ENCODE assay signal across 9 mouse cellular contexts in the genomic region with DNA sequence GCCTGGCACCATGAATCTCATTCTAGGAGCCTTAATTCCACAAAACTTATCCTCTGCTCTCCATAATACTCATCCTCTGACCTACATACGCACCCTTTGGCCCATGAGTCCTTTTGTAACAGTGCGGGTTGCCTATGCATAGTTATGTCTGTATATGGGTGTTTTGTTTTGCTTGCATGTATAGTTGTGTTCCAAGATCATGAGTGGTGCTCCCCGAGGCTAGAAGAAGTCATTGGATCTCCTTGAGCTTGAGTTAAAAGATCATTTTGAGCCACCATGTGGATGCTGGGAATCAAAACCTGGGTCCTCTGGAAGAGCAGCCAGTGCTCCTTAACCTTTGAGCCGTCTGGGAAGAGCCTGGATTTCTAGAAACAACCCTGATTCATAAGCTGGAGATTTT. TPM values are rescaled to one million over a fixed set of nuclear protein-coding genes. Genes with fewer than 3 reads are reported as not detected.
DNase-seq lines count a peak whose midpoint lies in the region; ATAC-seq and TF ChIP-seq lines count a peak whose summit lies in the region.
"Not testable (repeated sequence)": the region's sequence is repeated elsewhere in the genome, so short reads cannot be mapped to it uniquely, and the experiment has no call there.
"Had no signal": no experiment of that assay in that cellular context is flagged by ENCODE, and none has a peak within 500 bp of the region (broad histone marks: within the 10 kb centered on the region; RNA-seq: fewer than 3 reads in every experiment).

No protein-coding gene starts in this region.

- not testable (repeated sequence) for H3K4me2 ChIP-seq in hindbrain, embryonic 14.5 days (replicated peaks); liver, postnatal 0 days (ENCODE audit: low read depth, low read length)

- not testable (repeated sequence) for H3K36me3 ChIP-seq in heart, embryonic 10.5 days; hindbrain, embryonic 14.5 days (replicated peaks; ENCODE audit: control insufficient read depth, insufficient read depth); liver, postnatal 0 days (replicated peaks; ENCODE audit: insufficient read depth, low read length)

- TF ChIP-seq EP300 in liver, postnatal 0 days (IDR thresholded peaks at IDR 0.05; ENCODE audit: low read depth), result not testable (repeated sequence)

- H3K4me1 ChIP-seq in heart, embryonic 10.5 days; hindbrain, embryonic 14.5 days (replicated peaks; ENCODE audit: control insufficient read depth, insufficient read depth, low read length); liver, postnatal 0 days (ENCODE audit: insufficient read depth): not testable (repeated sequence)

- not testable (repeated sequence) for ATAC-seq in hindbrain, embryonic 14.5 days (ENCODE audit: low FRiP score); liver, postnatal 0 days

- 64% methylated on average over 3 of the region's 4 CpGs for WGBS in heart, embryonic 10.5 days
- 72% methylated on average over 3 of the region's 4 CpGs for WGBS in hindbrain, embryonic 14.5 days
- 58% methylated on average over 3 of the region's 4 CpGs for WGBS in liver, postnatal 0 days (ENCODE audit: insufficient replicate concordance)

- peak; percentile 1 for DNase-seq in A20 (ENCODE audit: low read depth, low spot score)
- peak; percentile 0 for DNase-seq in CD4-positive helper T cell, adult 2 months (ENCODE audit: low read depth, low spot score)
- DNase-seq in heart, adult 11 months, result peak; percentile 92
- DNase-seq in heart, embryonic 10.5 days (ENCODE audit: low spot score), result peak; percentile 64
- peak; percentile 22 for DNase-seq in hindbrain, embryonic 14.5 days (ENCODE audit: low spot score)
- DNase-seq in liver, postnatal 0 days, result peak; percentile 8

- not testable (repeated sequence) for TF ChIP-seq CTCF in liver, postnatal 0 days (IDR thresholded peaks at IDR 0.05; ENCODE audit: low read depth)

- not testable (repeated sequence) for H3K9ac ChIP-seq in hindbrain, embryonic 14.5 days; liver, postnatal 0 days (replicated peaks)

- not testable (repeated sequence) for H3K4me3 ChIP-seq in heart, embryonic 10.5 days; hindbrain, embryonic 14.5 days (replicated peaks; ENCODE audit: low read length); liver, postnatal 0 days (ENCODE audit: low read depth, low read length)

- H3K27ac ChIP-seq in heart, embryonic 10.5 days; hindbrain, embryonic 14.5 days; liver, postnatal 0 days (ENCODE audit: low read depth): not testable (repeated sequence)

- peaks cover 27% of the 10 kb centered on the region for H3K9me3 ChIP-seq in heart, embryonic 10.5 days
- peaks cover 33% of the 10 kb centered on the region for H3K9me3 ChIP-seq in hindbrain, embryonic 14.5 days (ENCODE audit: control insufficient read depth, low read length)
- not testable (repeated sequence) for H3K9me3 ChIP-seq in liver, postnatal 0 days (ENCODE audit: low read length)

- not testable (repeated sequence) for H3K27me3 ChIP-seq in heart, embryonic 10.5 days (ENCODE audit: insufficient read depth, poor library complexity, severe bottlenecking); hindbrain, embryonic 14.5 days (ENCODE audit: control insufficient read depth, insufficient read depth, low read length); liver, postnatal 0 days (ENCODE audit: insufficient read depth, low read length)

RNA-seq across cellular contexts. Expression of gene C130026I21Rik, which starts 25.4 kb away (rescaled TPM):
- not detected in 2 replicates for polyA plus RNA-seq in heart, embryonic 10.5 days (2016; fragmentation: Nextera tagmentation; extraction: Ambion mirVana)
- 0.33 and 0.35 TPM in 2 replicates for polyA plus RNA-seq in hindbrain, embryonic 14.5 days (2014; fragmentation: Nextera tagmentation; extraction: Ambion mirVana)
- 0.34 and 1.1 TPM in 2 replicates for polyA plus RNA-seq in liver, postnatal 0 days (2015; fragmentation: Nextera tagmentation; extraction: Ambion mirVana)
- polyA plus RNA-seq: adrenal gland, adult 2 months; cerebellum, adult 2 months; G1E had no signal

Comparison
In these comparisons a context has a peak if more than half of its experiments do, and no peak if none do; other contexts are left out.
1. DNase-seq: peak in every context shown above with its lines; median percentile 92 in heart, adult 11 months; 64 in heart, embryonic 10.5 days; 22 in hindbrain, embryonic 14.5 days; 8 in liver, postnatal 0 days; 1 in A20; 0 in CD4-positive helper T cell, adult 2 months.